Mouse (Mus musculus) forebrain, embryonic 15.5 days (tissue): ENCODE results near the gene Sdk2. TPM values are rescaled to one million over a fixed set of nuclear protein-coding genes. Genes with fewer than 3 reads are reported as not detected.

Source experiments
- ATAC-seq: fragments of 200-750 bp; cut with Nextera tagmentation; replicated peaks from 2 replicates; pipeline ENCODE4 v1.8.0; 2017; ENCODE audit warnings: mild to moderate bottlenecking, moderate TSS enrichment, moderate library complexity
- H3K27ac ChIP-seq: fragments of 300-500 bp; sonication (generic); replicated peaks from 2 replicates; pipeline ENCODE4 v1.5.1; 2015; ENCODE audit warnings: mild to moderate bottlenecking, inconsistent platforms
- H3K27me3 ChIP-seq: fragments of 300-500 bp; sonication (generic); 2 replicates; pipeline ENCODE4 v1.6.1; 2015; ENCODE audit warnings: inconsistent platforms
- H3K36me3 ChIP-seq: fragments of 300-500 bp; sonication (generic); 2 replicates; pipeline ENCODE4 v1.6.1; 2015; ENCODE audit warnings: mild to moderate bottlenecking, inconsistent platforms
- H3K4me1 ChIP-seq: fragments of 300-500 bp; sonication (generic); 2 replicates; pipeline ENCODE4 v1.6.1; 2015; ENCODE audit warnings: inconsistent platforms
- H3K4me2 ChIP-seq: fragments of 300-500 bp; sonication (generic); replicated peaks from 2 replicates; pipeline ENCODE4 v1.6.1; 2015; ENCODE audit warnings: mild to moderate bottlenecking, inconsistent platforms
- H3K4me3 ChIP-seq: fragments of 300-500 bp; sonication (generic); 2 replicates; pipeline ENCODE4 v1.5.1; 2015; ENCODE audit warnings: mild to moderate bottlenecking, inconsistent platforms
- H3K9ac ChIP-seq: fragments of 300-500 bp; sonication (generic); replicated peaks from 2 replicates; pipeline ENCODE4 v1.6.1; 2015; ENCODE audit warnings: mild to moderate bottlenecking, inconsistent platforms
- H3K9me3 ChIP-seq: fragments of 300-500 bp; sonication (generic); 2 replicates; pipeline ENCODE4 v1.6.1; 2016; ENCODE audit warnings: inconsistent platforms
- WGBS: fragments of 180-500 bp; shearing (Covaris S2); methylation state at CpG from one replicate; pipeline ENCODE4 v1.1.7; 2015; ENCODE audit warnings: mixed read lengths; 5-methylcytosine and 5-hydroxymethylcytosine counted together
- polyA plus RNA-seq: library from polyadenylated mRNA; unstranded; fragments of >200 nt; fragmentation: Nextera tagmentation; extraction: Ambion mirVana; gene quantifications from 2 replicates; pipeline ENCODE4 v1.2.1, GENCODE M21; 2015

Gene Sdk2
- polyA plus RNA-seq, 1 experiment from 2014 or later = 2.3 TPM

DNA sequence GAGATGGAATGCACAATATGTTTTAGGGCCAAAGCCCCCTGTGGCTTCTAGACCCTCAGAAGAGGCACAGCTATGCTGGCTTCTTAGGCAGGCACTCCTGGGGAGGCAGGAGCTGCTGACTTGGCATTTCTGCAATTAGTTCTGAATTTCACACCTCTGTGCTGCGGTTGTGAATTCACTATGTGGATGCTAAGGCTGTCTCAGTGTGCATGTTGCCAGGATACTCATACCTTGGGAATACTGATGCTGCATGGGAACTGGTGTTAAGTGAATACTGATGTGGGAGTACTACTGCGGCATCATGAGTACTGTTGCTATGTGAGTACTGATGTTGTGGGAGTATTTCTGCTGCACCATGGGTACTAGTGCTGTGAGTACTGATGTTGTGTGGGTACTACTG, 284.4 kb downstream of the Sdk2 start:
- WGBS = 83% methylated on average over 2 of the region's 2 CpGs
- no peaks in the 10 kb centered on the region for H3K36me3 ChIP-seq
- H3K4me1 ChIP-seq = peaks cover 52% of the 10 kb centered on the region
- no peak overlapping the region for H3K4me2 ChIP-seq
- no peaks in the 10 kb centered on the region for H3K27me3 ChIP-seq
- no peak for ATAC-seq
- no peaks in the 10 kb centered on the region for H3K9me3 ChIP-seq
- peak overlapping the region; percentile 79 for H3K27ac ChIP-seq
- H3K4me3 ChIP-seq = no peak overlapping the region
- no peak overlapping the region for H3K9ac ChIP-seq

DNA sequence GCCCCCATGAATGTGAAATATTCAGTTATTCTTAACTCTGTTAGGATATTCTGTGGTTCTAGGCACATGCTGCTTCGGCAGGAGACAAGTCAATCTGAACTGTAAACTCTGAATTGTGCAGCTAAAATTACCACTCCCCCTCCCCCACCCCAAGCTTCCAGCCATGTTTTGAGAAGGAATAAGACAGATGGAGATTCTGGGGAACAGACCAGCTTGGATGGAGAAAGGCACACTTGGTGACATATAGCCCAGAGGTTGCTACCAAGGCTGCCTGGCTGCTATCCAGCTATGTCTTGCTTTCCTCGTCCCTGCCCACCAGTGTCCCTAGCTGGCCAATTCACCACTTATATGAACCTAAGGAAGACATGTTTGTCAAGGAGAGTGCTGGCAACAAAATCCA, 284.8 kb downstream of the Sdk2 start:
- WGBS = 32% methylated on average over 2 of the region's 2 CpGs
- H3K9ac ChIP-seq = no peak overlapping the region
- H3K4me3 ChIP-seq = no peak overlapping the region
- ATAC-seq = no peak
- no peaks in the 10 kb centered on the region for H3K27me3 ChIP-seq
- H3K4me1 ChIP-seq = peaks cover 51% of the 10 kb centered on the region
- H3K27ac ChIP-seq = peak overlapping the region; percentile 79
- H3K4me2 ChIP-seq = no peak overlapping the region
- no peaks in the 10 kb centered on the region for H3K9me3 ChIP-seq
- no peaks in the 10 kb centered on the region for H3K36me3 ChIP-seq

DNA sequence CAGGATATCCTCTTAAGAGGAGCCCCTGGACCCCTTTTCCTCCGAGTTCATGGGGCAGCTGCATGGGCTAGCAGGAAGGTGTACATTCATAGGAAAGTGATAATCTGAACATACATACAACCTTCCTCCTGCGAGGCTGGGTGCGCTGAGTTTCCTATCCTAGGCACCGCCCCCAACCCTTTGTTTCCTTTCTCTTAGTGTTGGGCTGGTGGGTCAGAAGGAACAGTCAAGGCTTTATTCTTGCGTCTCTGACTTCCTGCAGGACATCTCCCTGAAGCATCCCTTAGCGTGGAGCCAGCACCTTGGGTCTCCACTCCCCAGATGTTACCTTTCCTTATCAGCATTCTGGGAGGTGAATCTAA, 287.2 kb downstream of the Sdk2 start:
- 17% methylated on average over 6 of the region's 6 CpGs for WGBS
- no peak overlapping the region for H3K4me2 ChIP-seq
- H3K4me1 ChIP-seq = peaks cover 31% of the 10 kb centered on the region

DNA sequence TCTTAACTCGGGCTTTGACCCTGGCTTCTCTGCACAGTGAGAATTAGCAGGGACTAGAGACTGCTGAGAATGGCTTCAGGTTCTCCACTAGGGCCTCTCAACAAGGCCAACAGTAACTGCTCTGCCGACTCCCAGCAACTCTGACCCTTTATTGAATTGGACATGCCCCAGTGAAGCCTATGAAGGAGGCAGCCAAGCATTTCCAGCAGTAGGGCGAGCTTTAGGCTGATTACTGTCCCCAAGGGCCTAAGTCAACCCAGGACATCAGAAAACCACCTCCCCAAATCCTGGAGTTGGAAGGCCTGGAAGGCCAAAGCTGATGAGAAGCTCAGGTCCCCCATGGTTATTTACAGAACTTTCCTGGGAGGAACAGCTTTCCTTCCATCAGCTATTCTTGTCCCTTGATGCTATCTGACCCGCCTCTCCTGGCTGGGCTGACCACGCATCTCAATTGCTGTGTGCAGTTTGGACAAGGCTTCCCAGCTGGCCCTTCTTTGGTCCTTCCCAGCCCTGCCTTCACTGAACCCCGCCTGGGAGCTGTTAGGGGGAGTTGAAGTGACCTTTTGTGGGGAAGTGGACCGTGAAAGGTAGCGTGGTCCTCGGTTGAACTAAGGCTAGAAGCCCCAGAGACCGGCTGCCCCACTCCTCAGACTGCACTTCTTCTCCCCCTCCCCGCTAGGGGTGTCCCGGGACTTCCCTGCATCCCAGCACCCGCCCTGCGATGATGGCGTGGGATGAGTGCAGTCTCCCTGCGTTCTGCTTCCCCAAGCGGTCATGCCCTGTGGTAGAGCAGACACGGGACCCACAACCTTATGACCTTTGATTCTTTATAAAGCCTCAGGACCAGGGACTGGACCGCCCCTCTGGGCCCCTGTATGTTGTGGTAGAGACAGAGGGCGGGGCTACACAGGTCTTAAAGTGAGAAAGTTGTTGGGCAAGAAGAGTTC, 287.8 kb downstream of the Sdk2 start:
- no peak overlapping the region for H3K27ac ChIP-seq
- no peaks in the 10 kb centered on the region for H3K36me3 ChIP-seq

More for the DNA sequence above, 287.2 kb downstream of the Sdk2 start:
- H3K9me3 ChIP-seq = no peaks in the 10 kb centered on the region
- no peak overlapping the region for H3K27ac ChIP-seq
- ATAC-seq = no peak
- no peaks in the 10 kb centered on the region for H3K36me3 ChIP-seq
- no peak overlapping the region for H3K9ac ChIP-seq
- no peak overlapping the region for H3K4me3 ChIP-seq
- no peaks in the 10 kb centered on the region for H3K27me3 ChIP-seq

DNA sequence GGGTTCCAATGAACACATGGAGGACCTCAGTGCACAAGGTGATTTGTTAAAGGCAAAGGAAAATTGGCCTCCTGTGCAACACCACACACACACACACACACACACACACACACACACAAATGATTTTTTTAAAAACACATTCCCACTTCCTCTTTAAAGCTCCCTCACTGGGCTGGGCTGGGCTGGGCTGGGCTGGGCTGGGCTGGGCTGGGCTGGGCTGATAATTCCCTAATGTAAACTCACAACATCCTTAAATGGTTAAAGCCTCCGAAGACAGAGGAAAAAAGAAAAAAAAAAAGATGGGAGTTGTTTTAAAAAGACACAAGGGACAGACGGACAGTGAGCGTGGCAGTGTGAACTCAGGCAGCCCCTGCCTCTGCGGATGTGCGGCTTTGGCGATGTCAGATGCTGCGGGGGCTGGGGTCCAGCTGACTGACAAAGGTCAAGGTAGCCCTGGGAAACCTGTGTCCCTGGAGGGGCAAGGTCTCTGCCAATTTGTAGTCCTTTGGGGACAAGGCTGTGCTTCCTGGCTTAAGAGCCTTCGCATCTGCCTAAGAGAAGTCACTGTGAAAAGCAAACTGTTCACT, 288.9 kb downstream of the Sdk2 start:
- 80% methylated on average over 8 of the region's 8 CpGs for WGBS

More for the DNA sequence above, 287.8 kb downstream of the Sdk2 start:
- Histone ChIP-seq H3K4me3 (no peak overlapping the region), H3K9ac (no peak overlapping the region), H3K9me3 (no peaks in the 10 kb centered on the region), H3K4me2 (no peak overlapping the region), H3K27me3 (no peaks in the 10 kb centered on the region), H3K4me1 (peaks cover 27% of the 10 kb centered on the region)
- ATAC-seq = no peak; the same call in 1 of the 2 replicates
- WGBS = 22% methylated on average over 20 of the region's 20 CpGs

DNA sequence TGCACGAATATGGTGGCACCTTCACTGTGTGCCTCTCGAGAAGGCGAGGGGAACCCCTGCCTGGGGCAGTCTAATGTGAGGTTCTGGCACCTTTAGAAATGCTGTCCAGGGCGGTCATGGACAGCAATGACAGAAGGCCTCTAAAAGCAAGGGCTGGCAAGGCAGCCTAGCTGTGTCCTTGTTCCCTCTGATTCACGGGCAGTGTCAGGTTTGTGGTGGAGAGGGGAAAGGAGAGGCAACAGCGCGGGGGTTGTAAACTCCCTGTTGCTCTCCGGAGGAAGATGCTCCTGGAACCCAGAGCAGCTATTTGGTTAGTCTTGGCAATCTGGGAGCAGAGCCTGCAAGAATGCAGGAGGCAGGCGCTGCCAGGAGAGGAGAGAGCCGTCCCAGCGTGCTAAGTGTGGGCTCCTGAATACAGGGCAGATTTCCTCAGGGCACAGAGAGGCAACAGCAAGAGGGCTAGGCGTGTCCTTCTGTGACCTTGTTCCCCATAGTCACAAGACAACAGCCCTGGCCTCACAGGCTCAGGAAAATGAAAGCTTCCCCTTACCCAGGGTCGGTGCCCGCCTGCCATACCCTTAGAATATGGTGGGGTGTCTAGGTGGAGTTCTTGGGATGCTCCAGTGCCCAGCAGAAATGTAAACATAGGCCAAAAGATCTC, 289.9 kb downstream of the Sdk2 start:
- Histone ChIP-seq H3K36me3 (no peaks in the 10 kb centered on the region), H3K9ac (no peak overlapping the region), H3K4me1 (peaks cover 20% of the 10 kb centered on the region), H3K27ac (no peak overlapping the region; the same call in 1 of the 2 replicates), H3K27me3 (no peaks in the 10 kb centered on the region), H3K4me3 (no peak overlapping the region), H3K4me2 (no peak overlapping the region), H3K9me3 (no peaks in the 10 kb centered on the region)
- ATAC-seq = no peak
- WGBS = 72% methylated on average over 14 of the region's 14 CpGs

More for the DNA sequence above, 288.9 kb downstream of the Sdk2 start:
- Histone ChIP-seq H3K27ac (no peak overlapping the region), H3K9ac (no peak overlapping the region), H3K9me3 (no peaks in the 10 kb centered on the region), H3K4me3 (no peak overlapping the region), H3K4me2 (no peak overlapping the region), H3K4me1 (peaks cover 27% of the 10 kb centered on the region), H3K27me3 (no peaks in the 10 kb centered on the region), H3K36me3 (no peaks in the 10 kb centered on the region)
- ATAC-seq = no peak

DNA sequence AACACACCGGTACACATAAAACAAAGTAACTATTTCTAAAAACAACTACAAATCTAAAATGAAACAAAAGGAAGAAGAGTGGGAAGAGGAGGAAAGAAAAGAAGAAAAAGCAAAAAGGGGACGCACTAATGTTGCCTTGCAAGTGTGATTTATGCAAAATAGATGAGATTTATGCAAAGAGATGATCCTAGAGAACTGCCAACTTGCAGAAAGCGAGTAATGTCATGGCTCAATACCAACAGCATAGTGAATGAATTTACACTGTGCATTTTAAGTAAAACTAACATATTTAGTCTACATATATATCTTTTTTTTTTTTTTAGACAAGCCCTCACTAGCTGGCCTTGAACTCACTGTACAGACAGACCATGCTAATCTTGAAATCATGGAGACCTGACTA, 292.1 kb downstream of the Sdk2 start:
- Histone ChIP-seq H3K4me3 (no peak overlapping the region), H3K27me3 (no peaks in the 10 kb centered on the region), H3K9ac (no peak overlapping the region), H3K4me1 (peaks cover 19% of the 10 kb centered on the region), H3K9me3 (no peaks in the 10 kb centered on the region), H3K36me3 (no peaks in the 10 kb centered on the region), H3K4me2 (no peak overlapping the region), H3K27ac (peak overlapping the region; percentile 61)
- ATAC-seq = no peak
- WGBS = 65% methylated on average over 3 of the region's 3 CpGs

DNA sequence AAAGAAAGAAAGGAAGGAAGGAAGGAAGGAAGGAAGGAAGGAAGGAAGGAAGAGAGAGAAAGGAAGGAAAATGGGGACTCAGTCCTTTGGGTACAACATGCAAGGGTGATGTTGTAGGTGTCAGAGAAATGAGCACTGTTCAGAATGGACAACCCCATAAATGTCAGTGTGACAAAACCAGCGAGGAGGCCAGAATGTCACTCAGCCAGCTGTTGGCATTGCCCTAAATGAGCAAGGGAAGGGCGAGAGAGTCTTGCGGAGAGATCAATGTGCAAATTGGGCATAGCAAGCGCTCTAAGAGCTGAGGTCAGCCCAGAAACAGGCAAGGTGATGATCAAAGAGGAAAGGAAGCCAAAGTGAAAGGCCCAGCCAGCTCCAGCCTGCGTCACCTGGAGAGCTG, 293.7 kb downstream of the Sdk2 start:
- 86% methylated on average over 5 of the region's 5 CpGs for WGBS
- Histone ChIP-seq H3K9me3 (no peaks in the 10 kb centered on the region), H3K27me3 (no peaks in the 10 kb centered on the region), H3K9ac (no peak overlapping the region), H3K4me2 (no peak overlapping the region), H3K4me1 (peaks cover 15% of the 10 kb centered on the region), H3K27ac (no peak overlapping the region), H3K36me3 (no peaks in the 10 kb centered on the region), H3K4me3 (no peak overlapping the region)
- ATAC-seq = no peak

DNA sequence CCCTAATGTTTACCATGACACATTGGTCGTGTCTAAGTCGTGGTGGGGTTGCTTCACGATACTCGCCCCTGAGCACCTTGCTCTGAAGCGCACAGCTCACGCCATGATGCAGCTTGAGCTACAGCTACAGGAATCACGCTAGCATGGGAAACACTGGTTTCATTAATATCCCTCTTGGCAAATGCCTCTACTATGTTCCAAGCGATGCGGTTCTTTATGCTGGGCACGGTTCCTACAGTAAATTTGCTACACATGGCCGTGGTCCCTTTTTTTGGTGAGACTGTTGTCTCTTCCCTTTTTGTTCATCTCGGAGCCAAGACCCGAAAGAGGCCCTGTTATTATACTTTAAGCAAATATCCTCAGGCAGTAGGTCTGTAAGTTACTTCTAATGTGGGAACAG, 295.7 kb downstream of the Sdk2 start:
- WGBS = 77% methylated on average over 13 of the region's 13 CpGs
- H3K27me3 ChIP-seq = no peaks in the 10 kb centered on the region
- no peak for ATAC-seq
- no peak overlapping the region for H3K4me3 ChIP-seq
- H3K4me2 ChIP-seq = no peak overlapping the region
- no peaks in the 10 kb centered on the region for H3K9me3 ChIP-seq
- H3K9ac ChIP-seq = no peak overlapping the region
- no peaks in the 10 kb centered on the region for H3K36me3 ChIP-seq
- 0 out of 2 replicates have a peak, but pooled peaks cover 13% of the 10 kb centered on the region for H3K4me1 ChIP-seq
- H3K27ac ChIP-seq = no peak overlapping the region

DNA sequence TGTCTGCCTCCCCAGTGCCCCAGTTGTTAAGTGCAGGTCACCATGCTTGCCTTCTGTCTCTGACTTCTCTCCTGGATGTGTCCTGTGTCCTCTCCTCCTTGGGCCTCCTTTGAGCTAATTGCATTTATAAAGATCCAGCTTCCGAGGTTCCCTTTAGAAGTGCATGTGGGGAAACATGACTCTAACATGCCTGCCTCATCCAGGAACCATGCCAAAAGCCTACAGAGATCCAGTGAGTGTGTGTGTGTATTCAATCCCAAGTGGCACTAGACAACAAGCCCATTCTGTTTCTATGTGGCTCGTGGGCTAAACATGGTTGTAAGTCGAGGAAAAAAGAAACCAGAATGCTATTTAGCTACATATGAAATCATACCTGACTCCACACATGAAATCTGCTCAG, 298.5 kb downstream of the Sdk2 start:
- H3K9ac ChIP-seq = no peak overlapping the region
- H3K4me3 ChIP-seq = no peak overlapping the region
- H3K27me3 ChIP-seq = no peaks in the 10 kb centered on the region
- no peak overlapping the region; the same call in 1 of the 2 replicates for H3K27ac ChIP-seq
- H3K9me3 ChIP-seq = no peaks in the 10 kb centered on the region
- no peak for ATAC-seq
- H3K36me3 ChIP-seq = no peaks in the 10 kb centered on the region
- no peak overlapping the region for H3K4me2 ChIP-seq
- WGBS = 53% methylated on average over 3 of the region's 3 CpGs
- peaks cover 17% of the 10 kb centered on the region for H3K4me1 ChIP-seq

DNA sequence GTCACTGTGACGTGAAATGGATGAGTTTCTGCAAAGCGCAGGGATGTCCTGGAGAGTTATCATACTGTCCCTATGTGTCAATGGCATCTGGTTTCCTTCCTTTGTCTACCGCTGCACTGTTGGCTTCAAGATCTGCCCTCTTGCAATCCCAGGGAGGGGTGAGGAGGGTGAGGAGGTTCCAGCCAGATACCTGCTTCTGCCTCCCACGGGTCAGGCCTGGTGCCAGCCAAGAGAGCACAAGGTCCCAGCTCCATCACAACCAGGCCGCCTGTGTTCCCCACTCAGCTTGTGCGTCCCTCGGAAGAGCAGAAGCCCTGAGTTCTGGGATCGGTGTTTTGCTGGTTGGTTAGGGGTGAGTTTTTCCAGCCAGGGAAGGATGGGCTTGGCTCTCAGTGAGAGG, 299.6 kb downstream of the Sdk2 start:
- H3K4me1 ChIP-seq = peaks cover 19% of the 10 kb centered on the region
- 71% methylated on average over 8 of the region's 8 CpGs for WGBS
- no peaks in the 10 kb centered on the region for H3K9me3 ChIP-seq
- H3K9ac ChIP-seq = no peak overlapping the region
- ATAC-seq = no peak
- H3K27ac ChIP-seq = no peak overlapping the region
- no peaks in the 10 kb centered on the region for H3K36me3 ChIP-seq
- no peak overlapping the region for H3K4me2 ChIP-seq
- no peak overlapping the region for H3K4me3 ChIP-seq
- H3K27me3 ChIP-seq = no peaks in the 10 kb centered on the region

DNA sequence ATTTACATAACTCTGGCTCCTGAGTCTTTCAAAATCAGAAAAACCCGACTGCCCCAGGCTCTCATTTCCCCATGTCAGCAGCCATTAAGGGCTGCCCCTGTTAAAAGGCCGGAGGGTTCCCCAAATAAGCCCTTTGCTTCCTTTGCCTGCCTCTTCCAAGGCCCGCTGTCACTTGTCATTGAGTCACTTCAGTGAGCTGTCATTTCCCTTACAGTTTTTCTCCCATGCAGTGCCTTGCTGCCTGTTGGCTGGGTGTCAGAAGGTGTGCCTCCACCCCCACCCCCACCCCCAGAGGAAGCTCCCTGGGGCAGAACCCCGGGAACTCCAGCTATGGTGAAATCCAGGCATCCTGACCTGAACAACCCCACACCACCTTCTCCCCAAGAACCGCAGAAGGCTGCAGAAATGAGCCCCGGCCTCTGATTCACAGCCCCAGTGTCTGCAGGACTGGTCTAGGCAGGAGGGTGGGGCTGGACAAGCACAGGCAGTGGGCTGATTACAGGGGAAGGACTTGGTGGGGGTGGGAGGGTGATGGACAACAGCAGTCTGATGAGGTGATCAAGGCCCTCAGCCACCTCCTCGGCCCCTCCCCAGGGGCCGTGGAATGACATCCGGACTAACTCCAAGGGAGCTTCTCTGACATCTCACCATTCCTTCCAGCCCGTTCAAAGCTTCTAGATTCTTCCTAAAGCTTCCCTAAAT, 300.4 kb downstream of the Sdk2 start:
- no peaks in the 10 kb centered on the region for H3K36me3 ChIP-seq
- WGBS = 66% methylated on average over 10 of the region's 10 CpGs
- H3K9ac ChIP-seq = no peak overlapping the region
- H3K4me3 ChIP-seq = no peak overlapping the region
- no peaks in the 10 kb centered on the region for H3K9me3 ChIP-seq
- no peak for ATAC-seq
- peaks cover 19% of the 10 kb centered on the region for H3K4me1 ChIP-seq
- H3K27ac ChIP-seq = no peak overlapping the region
- H3K4me2 ChIP-seq = no peak overlapping the region
- H3K27me3 ChIP-seq = no peaks in the 10 kb centered on the region
